Mouse (Mus musculus) CH12.LX (cell line): ENCODE measurements around the gene Ank.

Source experiments
- CTCF ChIP-seq, 2 experiments: IDR thresholded peaks in 1 of 2; conservative IDR thresholded peaks in 1 of 2; 2 replicates each; pipeline ENCODE4 v1.5.1; 2011 to 2012; ENCODE audit warnings: low read depth in 2 of 2, low read length in 2 of 2, improper control_type of control experiment in 1 of 2, inconsistent platforms in 1 of 2, mild to moderate bottlenecking in 1 of 2, moderate library complexity in 1 of 2
- E2F4 ChIP-seq: IDR thresholded peaks from 2 replicates; pipeline ENCODE4 v1.6.1; 2011; ENCODE audit warnings: low read depth, low read length, improper control_type of control experiment; ENCODE audit not compliant: insufficient replicate concordance
- ETS1 ChIP-seq: conservative IDR thresholded peaks from 2 replicates; pipeline ENCODE4 v1.6.1; 2012; ENCODE audit warnings: low read depth, mild to moderate bottlenecking, inconsistent platforms, low read length, improper control_type of control experiment, moderate library complexity
- HCFC1 ChIP-seq: IDR thresholded peaks from 2 replicates; pipeline ENCODE4 v1.6.1; 2012; ENCODE audit warnings: low read depth, mild to moderate bottlenecking, inconsistent platforms, low read length, improper control_type of control experiment
- MAFK ChIP-seq: IDR thresholded peaks from 2 replicates; pipeline ENCODE4 v1.6.1; 2011; ENCODE audit warnings: low read length, improper control_type of control experiment; ENCODE audit not compliant: insufficient replicate concordance
- MXI1 ChIP-seq: IDR thresholded peaks from 2 replicates; pipeline ENCODE4 v1.6.1; 2011; ENCODE audit warnings: mild to moderate bottlenecking, low read depth, low read length, improper control_type of control experiment
- POLR2A ChIP-seq: IDR thresholded peaks from 2 replicates; pipeline ENCODE4 v1.6.1; 2011; ENCODE audit warnings: low read depth, mild to moderate bottlenecking, improper control_type of control experiment, low read length
- RAD21 ChIP-seq: IDR thresholded peaks from 2 replicates; pipeline ENCODE4 v1.6.1; 2011; ENCODE audit warnings: low read depth, mild to moderate bottlenecking, low read length, improper control_type of control experiment, moderate library complexity
- RCOR1 ChIP-seq: conservative IDR thresholded peaks from 2 replicates; pipeline ENCODE4 v1.6.1; 2012; ENCODE audit warnings: low read depth, mild to moderate bottlenecking, inconsistent platforms, low read length, improper control_type of control experiment
- SMC3 ChIP-seq: IDR thresholded peaks from 2 replicates; pipeline ENCODE4 v1.6.1; 2011; ENCODE audit warnings: low read depth, low read length, improper control_type of control experiment
- USF1 ChIP-seq: IDR thresholded peaks from 2 replicates; pipeline ENCODE4 v1.6.1; 2014; ENCODE audit warnings: low read depth, mild to moderate bottlenecking, inconsistent platforms, low read length, improper control_type of control experiment
- ZKSCAN1 ChIP-seq: IDR thresholded peaks from 2 replicates; pipeline ENCODE4 v1.6.1; 2012; ENCODE audit warnings: low read depth, inconsistent platforms, low read length, improper control_type of control experiment, borderline replicate concordance

DNA sequence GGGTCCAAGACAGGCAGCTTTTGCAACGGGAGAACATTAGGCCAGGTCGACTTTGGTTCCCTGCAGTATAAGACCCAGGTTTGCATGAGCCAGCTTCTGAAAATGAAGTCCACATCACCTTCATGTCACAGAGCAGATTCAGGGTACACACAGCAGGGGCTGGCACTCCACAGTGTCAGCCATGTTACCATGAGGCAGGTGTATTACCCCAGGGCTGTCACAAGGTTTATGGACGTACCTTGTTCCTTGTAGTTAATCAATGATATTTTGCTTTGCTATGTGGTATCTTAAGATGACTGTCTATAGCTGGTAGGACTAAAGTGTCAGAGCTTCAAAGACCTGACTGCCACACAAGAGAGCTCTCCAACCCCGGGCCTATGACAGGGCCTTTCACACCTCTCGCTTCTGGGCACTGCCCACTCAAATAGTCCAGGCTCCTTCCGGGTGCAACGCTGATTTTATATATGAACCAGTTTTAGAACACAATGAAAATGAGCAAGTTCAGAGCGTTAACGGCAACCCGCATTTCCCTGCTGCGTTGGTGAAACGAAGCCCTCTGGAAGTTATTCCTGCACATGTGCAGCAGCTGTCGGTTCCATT is 132.4 kb downstream of the Ank start:
- TF ChIP-seq CTCF (conservative IDR thresholded peaks at IDR 0.05 in 1 of 2, IDR thresholded peaks at IDR 0.05 in 1 of 2; ENCODE audit: low read depth in 2 of 2, low read length in 2 of 2) (no peak), RCOR1 (no peak), SMC3 (no peak), ZKSCAN1 (no peak), RAD21 (no peak), POLR2A (no peak), E2F4 (no peak), MAFK (no peak), ETS1 (no peak), HCFC1 (no peak), MXI1 (no peak), USF1 (no peak)
